Mouse (Mus musculus) lung, embryonic 15.5 days (tissue): Measurements from ENCODE around the gene Lias. TPM values are rescaled to one million over a fixed set of nuclear protein-coding genes. Genes with fewer than 3 reads are reported as not detected.

Experiments used
- ATAC-seq: fragments of 200-750 bp; cut with Nextera tagmentation; 2 replicates; pipeline ENCODE4 v1.8.0; 2017; ENCODE audit warnings: moderate number of reproducible peaks, borderline replicate concordance; ENCODE audit not compliant: low FRiP score, low TSS enrichment; ENCODE audit errors: extremely low read depth
- H3K27ac ChIP-seq: fragments of 300-500 bp; sonication (generic); 2 replicates; pipeline ENCODE4 v1.5.1; 2015; ENCODE audit warnings: moderate library complexity, mild to moderate bottlenecking, inconsistent platforms
- H3K27me3 ChIP-seq: fragments of 300-500 bp; sonication (generic); 2 replicates; pipeline ENCODE4 v1.6.1; 2015; ENCODE audit warnings: inconsistent platforms
- H3K36me3 ChIP-seq: fragments of 300-500 bp; sonication (generic); 2 replicates; pipeline ENCODE4 v1.6.1; 2015; ENCODE audit warnings: inconsistent platforms
- H3K4me1 ChIP-seq: fragments of 300-500 bp; sonication (generic); 2 replicates; pipeline ENCODE4 v1.6.1; 2015; ENCODE audit warnings: inconsistent platforms
- H3K4me2 ChIP-seq: fragments of 300-500 bp; sonication (generic); 2 replicates; pipeline ENCODE4 v1.6.1; 2015; ENCODE audit warnings: inconsistent platforms, mild to moderate bottlenecking, moderate library complexity
- H3K4me3 ChIP-seq: fragments of 300-500 bp; sonication (generic); 2 replicates; pipeline ENCODE4 v1.5.1; 2015; ENCODE audit warnings: mild to moderate bottlenecking, inconsistent platforms
- H3K9ac ChIP-seq: fragments of 300-500 bp; sonication (generic); 2 replicates; pipeline ENCODE4 v1.6.1; 2015; ENCODE audit warnings: inconsistent platforms
- H3K9me3 ChIP-seq: fragments of 300-500 bp; sonication (generic); 2 replicates; pipeline ENCODE4 v1.6.1; 2016; ENCODE audit warnings: inconsistent platforms
- WGBS: fragments of 180-500 bp; shearing (Covaris S2); methylation state at CpG from one replicate; pipeline ENCODE4 v1.1.7; 2015; 5-methylcytosine and 5-hydroxymethylcytosine counted together
- polyA plus RNA-seq: library from polyadenylated mRNA; unstranded; fragments of >200 nt; fragmentation: Nextera tagmentation; extraction: Ambion mirVana; gene quantifications from 2 replicates; pipeline ENCODE4 v1.2.1, GENCODE M21; 2015

Gene Lias
- polyA plus RNA-seq, 1 experiment from 2014 or later = 57.2 TPM

- no peak for ATAC-seq
- no peak overlapping the region for H3K27ac ChIP-seq
- no peaks in the 10 kb centered on the region for H3K4me1 ChIP-seq
- peaks cover 24% of the 10 kb centered on the region for H3K36me3 ChIP-seq
- 54% methylated on average over 4 of the region's 4 CpGs for WGBS
- H3K9ac ChIP-seq = no peak overlapping the region
- no peak overlapping the region for H3K4me3 ChIP-seq
- no peaks in the 10 kb centered on the region for H3K9me3 ChIP-seq
- no peaks in the 10 kb centered on the region for H3K27me3 ChIP-seq
- H3K4me2 ChIP-seq = no peak overlapping the region
Measured at GRCm38 (mm10) chr5:65428321-65428720, 37.0 kb downstream of the Lias start.

GRCm38 (mm10) chr5:65429441-65429840, 38.1 kb downstream of the Lias start:
- no peak overlapping the region for H3K27ac ChIP-seq
- no peak for ATAC-seq
- peaks cover 16% of the 10 kb centered on the region for H3K36me3 ChIP-seq
- peaks cover 6% of the 10 kb centered on the region; the same call in 1 of the 2 replicates for H3K4me1 ChIP-seq
- no peak overlapping the region for H3K4me3 ChIP-seq
- H3K9me3 ChIP-seq = no peaks in the 10 kb centered on the region
- H3K27me3 ChIP-seq = no peaks in the 10 kb centered on the region
- H3K9ac ChIP-seq = no peak overlapping the region
- WGBS = 78% methylated on average over 5 of the region's 5 CpGs
- no peak overlapping the region for H3K4me2 ChIP-seq

- H3K9ac ChIP-seq = peak overlapping the region; percentile 85
- ATAC-seq = no peak
- peaks cover 13% of the 10 kb centered on the region for H3K4me1 ChIP-seq
- no peaks in the 10 kb centered on the region for H3K36me3 ChIP-seq
- WGBS = 3% methylated on average over 15 of the region's 15 CpGs
- no peaks in the 10 kb centered on the region for H3K9me3 ChIP-seq
- H3K4me3 ChIP-seq = peak overlapping the region; percentile 85
- peak overlapping the region; percentile 81 for H3K4me2 ChIP-seq
- no peaks in the 10 kb centered on the region for H3K27me3 ChIP-seq
- H3K27ac ChIP-seq = peak overlapping the region; percentile 90
Measured at GRCm38 (mm10) chr5:65434471-65435362, 43.4 kb downstream of the Lias start.

GRCm38 (mm10) chr5:65435363-65435805, 44.1 kb downstream of the Lias start:
- Histone ChIP-seq H3K9me3 (no peaks in the 10 kb centered on the region), H3K4me1 (peaks cover 13% of the 10 kb centered on the region), H3K27ac (peak overlapping the region; percentile 90), H3K4me2 (peak overlapping the region; percentile 81), H3K9ac (peak overlapping the region; percentile 85), H3K36me3 (no peaks in the 10 kb centered on the region), H3K27me3 (no peaks in the 10 kb centered on the region), H3K4me3 (peak overlapping the region; percentile 85)
- no peak; the same call in 1 of the 2 replicates for ATAC-seq
- WGBS = under 1% methylated on average over 43 of the region's 47 CpGs

- peak within 1 kb of the TSS; percentile 94 for H3K27ac ChIP-seq
- H3K4me2 ChIP-seq = peak within 1 kb of the TSS; percentile 81
- no peaks in the 10 kb centered on the region for H3K36me3 ChIP-seq
- under 1% methylated on average over 51 of the region's 51 CpGs for WGBS
- no peaks in the 10 kb centered on the region for H3K27me3 ChIP-seq
- ATAC-seq = peak; percentile 99
- H3K9ac ChIP-seq = peak within 1 kb of the TSS; percentile 85
- H3K4me3 ChIP-seq = peak within 1 kb of the TSS; percentile 85
- peaks cover 13% of the 10 kb centered on the region for H3K4me1 ChIP-seq
- H3K9me3 ChIP-seq = no peaks in the 10 kb centered on the region
Measured at GRCm38 (mm10) chr5:65435806-65436561, 44.7 kb downstream of the Lias start, which contains the start of gene Ugdh. TSS of gene Ugdh (minus strand) at chr5:65435949.

- ATAC-seq = no peak
Measured at GRCm38 (mm10) chr5:65438041-65438440, 46.7 kb downstream of the Lias start.

GRCm38 (mm10) chr5:65444981-65445380, 53.7 kb downstream of the Lias start:
- Histone ChIP-seq H3K27ac (no peak overlapping the region), H3K4me1 (0 out of 2 replicates have a peak, but pooled peaks cover 3% of the 10 kb centered on the region), H3K9ac (no peak overlapping the region), H3K36me3 (0 out of 2 replicates have a peak, but pooled peaks cover 3% of the 10 kb centered on the region), H3K4me3 (no peak overlapping the region), H3K9me3 (no peaks in the 10 kb centered on the region), H3K27me3 (no peaks in the 10 kb centered on the region), H3K4me2 (no peak overlapping the region)
- 37% methylated on average over 2 of the region's 6 CpGs for WGBS
- no peak for ATAC-seq

More at GRCm38 (mm10) chr5:65438041-65438440, 46.7 kb downstream of the Lias start:
- no peaks in the 10 kb centered on the region for H3K9me3 ChIP-seq
- H3K4me3 ChIP-seq = no peak overlapping the region
- no peak overlapping the region for H3K9ac ChIP-seq
- H3K36me3 ChIP-seq = no peaks in the 10 kb centered on the region
- H3K27ac ChIP-seq = no peak overlapping the region
- H3K27me3 ChIP-seq = no peaks in the 10 kb centered on the region
- H3K4me2 ChIP-seq = no peak overlapping the region
- peaks cover 13% of the 10 kb centered on the region for H3K4me1 ChIP-seq

GRCm38 (mm10) chr5:65446756-65447155, 55.5 kb downstream of the Lias start:
- Histone ChIP-seq H3K4me1 (0 out of 2 replicates have a peak, but pooled peaks cover 3% of the 10 kb centered on the region), H3K9me3 (no peaks in the 10 kb centered on the region), H3K36me3 (0 out of 2 replicates have a peak, but pooled peaks cover 3% of the 10 kb centered on the region), H3K9ac (no peak overlapping the region), H3K4me2 (no peak overlapping the region), H3K4me3 (no peak overlapping the region), H3K27me3 (no peaks in the 10 kb centered on the region), H3K27ac (no peak overlapping the region)
- WGBS = 57% methylated on average over 2 of the region's 2 CpGs
- no peak for ATAC-seq

- Histone ChIP-seq H3K4me2 (no peak overlapping the region), H3K9ac (no peak overlapping the region), H3K27me3 (no peaks in the 10 kb centered on the region), H3K36me3 (0 out of 2 replicates have a peak, but pooled peaks cover 3% of the 10 kb centered on the region), H3K27ac (no peak overlapping the region), H3K4me3 (no peak overlapping the region), H3K4me1 (0 out of 2 replicates have a peak, but pooled peaks cover 3% of the 10 kb centered on the region), H3K9me3 (no peaks in the 10 kb centered on the region)
- 77% methylated on average over 2 of the region's 2 CpGs for WGBS
- ATAC-seq = no peak
Measured at GRCm38 (mm10) chr5:65447826-65448225, 56.5 kb downstream of the Lias start.

GRCm38 (mm10) chr5:65448941-65449340, 57.6 kb downstream of the Lias start:
- no peaks in the 10 kb centered on the region for H3K27me3 ChIP-seq
- H3K9me3 ChIP-seq = no peaks in the 10 kb centered on the region
- H3K9ac ChIP-seq = no peak overlapping the region
- H3K4me3 ChIP-seq = no peak overlapping the region
- ATAC-seq = no peak
- 0 out of 2 replicates have a peak, but pooled peaks cover 3% of the 10 kb centered on the region for H3K36me3 ChIP-seq
- 0 out of 2 replicates have a peak, but pooled peaks cover 3% of the 10 kb centered on the region for H3K4me1 ChIP-seq
- no peak overlapping the region for H3K4me2 ChIP-seq
- 60% methylated on average over 4 of the region's 4 CpGs for WGBS
- H3K27ac ChIP-seq = no peak overlapping the region

GRCm38 (mm10) chr5:65454771-65455170, 63.5 kb downstream of the Lias start:
- H3K4me2 ChIP-seq = no peak overlapping the region
- peaks cover 41% of the 10 kb centered on the region for H3K4me1 ChIP-seq
- H3K27me3 ChIP-seq = no peaks in the 10 kb centered on the region
- H3K27ac ChIP-seq = no peak overlapping the region
- WGBS = 25% methylated on average over 5 of the region's 5 CpGs
- H3K4me3 ChIP-seq = no peak overlapping the region
- no peaks in the 10 kb centered on the region for H3K36me3 ChIP-seq
- no peak overlapping the region for H3K9ac ChIP-seq
- ATAC-seq = no peak
- H3K9me3 ChIP-seq = no peaks in the 10 kb centered on the region
